In genomic region chr12:36207800-36208148, GRCm38 (mm10) we compare ENCODE assay signal across 9 mouse cellular contexts. TPM values are rescaled to one million over a fixed set of nuclear protein-coding genes. Genes with fewer than 3 reads are reported as not detected.
DNase-seq lines count a peak whose midpoint lies in the region; ATAC-seq and TF ChIP-seq lines count a peak whose summit lies in the region.
"Had no signal": no experiment of that assay in that cellular context is flagged by ENCODE, and none has a peak within 500 bp of the region (broad histone marks: within the 10 kb centered on the region; RNA-seq: fewer than 3 reads in every experiment).

No protein-coding gene starts in this region.

- ATAC-seq in frontal cortex, adult (ENCODE audit: low TSS enrichment), result peak; percentile 57
- peak; percentile 13; the same call in 1 of the 2 replicates for ATAC-seq in lung, embryonic 14.5 days (ENCODE audit: insufficient read depth)
- ATAC-seq in lung, postnatal 0 days, result no peak
- no peak for ATAC-seq in limb, embryonic 14.5 days (ENCODE audit: low FRiP score, low read depth)
- no peak for ATAC-seq in stomach, embryonic 16.5 days (ENCODE audit: insufficient read depth, low FRiP score)

- TF ChIP-seq EP300 in lung, postnatal 0 days (IDR thresholded peaks at IDR 0.05), result no peak

- no peak overlapping the region for H3K9ac ChIP-seq in lung, embryonic 14.5 days
- H3K9ac ChIP-seq in lung, postnatal 0 days (replicated peaks; ENCODE audit: low read depth), result no peak overlapping the region
- H3K9ac ChIP-seq in limb, embryonic 14.5 days (ENCODE audit: low read depth, low read length, severe bottlenecking), result no peak overlapping the region
- no peak overlapping the region for H3K9ac ChIP-seq in stomach, embryonic 16.5 days (ENCODE audit: low read length)

- H3K4me3 ChIP-seq in lung, embryonic 14.5 days (ENCODE audit: low read depth, low read length), result no peak overlapping the region
- H3K4me3 ChIP-seq in lung, postnatal 0 days (ENCODE audit: low read depth, low read length), result no peak overlapping the region
- peak overlapping the region; percentile 22; the same call in 1 of the 2 replicates for H3K4me3 ChIP-seq in limb, embryonic 14.5 days (replicated peaks; ENCODE audit: low read length)
- H3K4me3 ChIP-seq in stomach, embryonic 16.5 days (replicated peaks; ENCODE audit: low read length), result peak overlapping the region; percentile 21; the same call in 1 of the 2 replicates

- peak overlapping the region; percentile 45 for H3K4me2 ChIP-seq in lung, embryonic 14.5 days
- no peak overlapping the region; the same call in 1 of the 2 replicates for H3K4me2 ChIP-seq in lung, postnatal 0 days (replicated peaks; ENCODE audit: low read depth, low read length)
- peak overlapping the region; percentile 28 for H3K4me2 ChIP-seq in limb, embryonic 14.5 days (replicated peaks; ENCODE audit: low read depth, low read length, severe bottlenecking)
- peak overlapping the region; percentile 24; the same call in 1 of the 2 replicates for H3K4me2 ChIP-seq in stomach, embryonic 16.5 days (ENCODE audit: low read depth, low read length)

- TF ChIP-seq POLR2A in limb, embryonic 14.5 days (IDR thresholded peaks at IDR 0.05; ENCODE audit: borderline replicate concordance, extremely low read depth, insufficient read depth, insufficient read length), result no peak

- H3K9me3 ChIP-seq in lung, embryonic 14.5 days (ENCODE audit: low read depth, low read length), result no peaks in the 10 kb centered on the region
- H3K9me3 ChIP-seq in lung, postnatal 0 days (ENCODE audit: low read length), result no peaks in the 10 kb centered on the region
- no peaks in the 10 kb centered on the region for H3K9me3 ChIP-seq in limb, embryonic 14.5 days (ENCODE audit: control insufficient read depth, low read length)
- no peaks in the 10 kb centered on the region for H3K9me3 ChIP-seq in stomach, embryonic 16.5 days (replicated peaks; ENCODE audit: control insufficient read depth, low read length)

- no peaks in the 10 kb centered on the region for H3K4me1 ChIP-seq in lung, embryonic 14.5 days (ENCODE audit: insufficient read depth)
- no peaks in the 10 kb centered on the region for H3K4me1 ChIP-seq in lung, postnatal 0 days (ENCODE audit: insufficient read depth, low read depth, low read length)
- H3K4me1 ChIP-seq in limb, embryonic 14.5 days (ENCODE audit: control insufficient read depth, insufficient read depth, low read length), result peaks cover 8% of the 10 kb centered on the region
- peaks cover 3% of the 10 kb centered on the region; the same call in 1 of the 2 replicates for H3K4me1 ChIP-seq in stomach, embryonic 16.5 days (ENCODE audit: control insufficient read depth, insufficient read depth, low read length)

- WGBS in lung, embryonic 14.5 days, result 70% methylated on average over 7 of the region's 7 CpGs
- WGBS in lung, postnatal 0 days, result 76% methylated on average over 7 of the region's 7 CpGs
- WGBS in limb, embryonic 14.5 days, result 66% methylated on average over 7 of the region's 7 CpGs
- 68% methylated on average over 7 of the region's 7 CpGs for WGBS in stomach, embryonic 16.5 days

- DNase-seq in frontal cortex, postnatal 10 days (ENCODE audit: low spot score in 2 of 2), result no peak
- no peak for DNase-seq in lung, embryonic 14.5 days
- no peak for DNase-seq in lung, postnatal 0 days (ENCODE audit: low spot score)
- no peak for DNase-seq in limb, embryonic 14.5 days (ENCODE audit: low spot score)
- no peak for DNase-seq in spleen, adult 18-20 months
- no peak for DNase-seq in thymus, postnatal 10 days (ENCODE audit: low spot score in 2 of 2)

- no peaks in the 10 kb centered on the region for H3K27me3 ChIP-seq in lung, embryonic 14.5 days (ENCODE audit: insufficient read depth, low read length)
- H3K27me3 ChIP-seq in lung, postnatal 0 days (replicated peaks; ENCODE audit: insufficient read depth, low read length), result no peaks in the 10 kb centered on the region
- H3K27me3 ChIP-seq in limb, embryonic 14.5 days (ENCODE audit: control insufficient read depth, insufficient read depth, low read length), result no peaks in the 10 kb centered on the region
- no peaks in the 10 kb centered on the region for H3K27me3 ChIP-seq in stomach, embryonic 16.5 days (ENCODE audit: control insufficient read depth, insufficient read depth, low read length)

- H3K27ac ChIP-seq in lung, embryonic 14.5 days (ENCODE audit: low read depth), result no peak overlapping the region
- no peak overlapping the region for H3K27ac ChIP-seq in lung, postnatal 0 days (ENCODE audit: low read length)
- H3K27ac ChIP-seq in limb, embryonic 14.5 days (replicated peaks; ENCODE audit: low read depth, low read length), result no peak overlapping the region
- peak overlapping the region; percentile 57 for H3K27ac ChIP-seq in stomach, embryonic 16.5 days (ENCODE audit: low read length)

- H3K36me3 ChIP-seq in lung, embryonic 14.5 days (ENCODE audit: insufficient read depth), result no peaks in the 10 kb centered on the region
- H3K36me3 ChIP-seq in lung, postnatal 0 days (ENCODE audit: insufficient read depth, low read length), result no peaks in the 10 kb centered on the region
- no peaks in the 10 kb centered on the region for H3K36me3 ChIP-seq in limb, embryonic 14.5 days (ENCODE audit: control insufficient read depth, insufficient read depth, low read length)
- H3K36me3 ChIP-seq in stomach, embryonic 16.5 days (ENCODE audit: control insufficient read depth, insufficient read depth, low read length), result no peaks in the 10 kb centered on the region

- TF ChIP-seq CTCF in lung, embryonic 14.5 days (IDR thresholded peaks at IDR 0.05; ENCODE audit: low read depth), result no peak
- TF ChIP-seq CTCF in lung, postnatal 0 days (IDR thresholded peaks at IDR 0.05), result no peak

RNA-seq across cellular contexts. Expression of gene Lrrc72, which starts 45.4 kb away (rescaled TPM):
- not detected in 2 replicates for polyA plus RNA-seq in lung, embryonic 14.5 days (2014; fragmentation: Nextera tagmentation; extraction: Ambion mirVana)
- polyA plus RNA-seq in lung, postnatal 0 days (2015; fragmentation: Nextera tagmentation; extraction: Ambion mirVana), result not detected in 2 replicates
- not detected in 2 replicates for polyA plus RNA-seq in limb, embryonic 14.5 days (2012; rRNA removed)
- 0.30 TPM in 1 of 2 replicates, not detected in the other for polyA plus RNA-seq in limb, embryonic 14.5 days (2014; fragmentation: Nextera tagmentation; extraction: Ambion mirVana)
- not detected in 2 replicates for polyA plus RNA-seq in stomach, embryonic 16.5 days (2015; fragmentation: Nextera tagmentation; extraction: Ambion mirVana)
- polyA plus RNA-seq: liver, adult 2 months had no signal

RNA-seq across cellular contexts. Expression of gene Bzw2, which starts 49.9 kb away (rescaled TPM):
- 228 and 236 TPM in 2 replicates for polyA plus RNA-seq in lung, embryonic 14.5 days (2014; fragmentation: Nextera tagmentation; extraction: Ambion mirVana)
- polyA plus RNA-seq in lung, postnatal 0 days (2015; fragmentation: Nextera tagmentation; extraction: Ambion mirVana), result 43.4 and 44.2 TPM in 2 replicates
- polyA plus RNA-seq in limb, embryonic 14.5 days (2012; rRNA removed), result 81.1 and 112 TPM in 2 replicates
- polyA plus RNA-seq in limb, embryonic 14.5 days (2014; fragmentation: Nextera tagmentation; extraction: Ambion mirVana), result 183 and 204 TPM in 2 replicates
- 175 and 181 TPM in 2 replicates for polyA plus RNA-seq in stomach, embryonic 16.5 days (2015; fragmentation: Nextera tagmentation; extraction: Ambion mirVana)

RNA-seq across cellular contexts. Expression of gene Ankmy2, which starts 50.9 kb away (rescaled TPM):
- 39.8 and 42.6 TPM in 2 replicates for polyA plus RNA-seq in lung, embryonic 14.5 days (2014; fragmentation: Nextera tagmentation; extraction: Ambion mirVana)
- 21.4 and 24.1 TPM in 2 replicates for polyA plus RNA-seq in lung, postnatal 0 days (2015; fragmentation: Nextera tagmentation; extraction: Ambion mirVana)
- 16.9 and 21.8 TPM in 2 replicates for polyA plus RNA-seq in limb, embryonic 14.5 days (2012; rRNA removed)
- polyA plus RNA-seq in limb, embryonic 14.5 days (2014; fragmentation: Nextera tagmentation; extraction: Ambion mirVana), result 33.8 and 37.8 TPM in 2 replicates
- polyA plus RNA-seq in stomach, embryonic 16.5 days (2015; fragmentation: Nextera tagmentation; extraction: Ambion mirVana), result 40.8 and 44.3 TPM in 2 replicates

Comparison
In these comparisons a context has a peak if more than half of its experiments do, and no peak if none do; other contexts are left out.
1. ATAC-seq: peak in frontal cortex, adult (single experiment) and lung, embryonic 14.5 days (single experiment); none in lung, postnatal 0 days (single experiment), limb, embryonic 14.5 days (single experiment) and stomach, embryonic 16.5 days (single experiment).
2. H3K4me3 ChIP-seq: peak in limb, embryonic 14.5 days (single experiment) and stomach, embryonic 16.5 days (single experiment); none in lung, embryonic 14.5 days (single experiment) and lung, postnatal 0 days (single experiment).